Mouse (Mus musculus) embryonic facial prominence, embryonic 11.5 days (tissue): Measurements from ENCODE around the gene Lclat1. TPM values are rescaled to one million over a fixed set of nuclear protein-coding genes. Genes with fewer than 3 reads are reported as not detected.

Experiments used
- ATAC-seq: fragments of 200-750 bp; cut with Nextera tagmentation; replicated peaks from 2 replicates; pipeline ENCODE4 v1.8.0; 2017; ENCODE audit warnings: low read depth; ENCODE audit not compliant: insufficient number of reproducible peaks, low FRiP score, low TSS enrichment
- DNase-seq: peaks from one replicate; pipeline ENCODE4 v3.0.0-alpha.2; 2015; ENCODE audit warnings: low spot score
- H3K27ac ChIP-seq: fragments of 300-500 bp; sonication (generic); replicated peaks from 2 replicates; pipeline ENCODE4 v1.5.1; 2014; ENCODE audit warnings: mild to moderate bottlenecking, low read depth, low read length, control low read depth
- H3K27me3 ChIP-seq: fragments of 300-500 bp; sonication (generic); 2 replicates; pipeline ENCODE4 v1.6.1; 2014; ENCODE audit warnings: mild to moderate bottlenecking, low read length, moderate library complexity, mixed read lengths; ENCODE audit not compliant: control insufficient read depth, insufficient read depth
- H3K36me3 ChIP-seq: fragments of 300-500 bp; sonication (generic); replicated peaks from 2 replicates; pipeline ENCODE4 v1.6.1; 2014; ENCODE audit warnings: low read depth, mild to moderate bottlenecking, low read length, moderate library complexity, mixed read lengths; ENCODE audit not compliant: control insufficient read depth, insufficient read depth
- H3K4me1 ChIP-seq: fragments of 300-500 bp; sonication (generic); 2 replicates; pipeline ENCODE4 v1.6.1; 2014; ENCODE audit warnings: low read length, mixed read lengths; ENCODE audit not compliant: control insufficient read depth, insufficient read depth
- H3K4me2 ChIP-seq: fragments of 300-500 bp; sonication (generic); 2 replicates; pipeline ENCODE4 v1.6.1; 2014; ENCODE audit warnings: low read depth, mild to moderate bottlenecking, control low read depth, low read length, moderate library complexity
- H3K4me3 ChIP-seq: fragments of 300-500 bp; sonication (generic); 2 replicates; pipeline ENCODE4 v1.5.1; 2014; ENCODE audit warnings: low read depth, low read length, control low read depth
- H3K9ac ChIP-seq: fragments of 300-500 bp; sonication (generic); replicated peaks from 2 replicates; pipeline ENCODE4 v1.6.1; 2014; ENCODE audit warnings: mild to moderate bottlenecking, control low read depth, low read length
- H3K9me3 ChIP-seq: fragments of 300-500 bp; sonication (generic); replicated peaks from 2 replicates; pipeline ENCODE4 v1.6.1; 2016; ENCODE audit warnings: mild to moderate bottlenecking, low read length, inconsistent platforms, mixed read lengths; ENCODE audit not compliant: control insufficient read depth
- WGBS: fragments of 180-500 bp; shearing (Covaris S2); extraction: QIAGEN DNeasy Blood & Tissue Kit; methylation state at CpG from one replicate; pipeline ENCODE4 v1.1.7; 2014; 5-methylcytosine and 5-hydroxymethylcytosine counted together
- polyA plus RNA-seq: library from polyadenylated mRNA; unstranded; fragments of >200 nt; fragmentation: Nextera tagmentation; extraction: Ambion mirVana; gene quantifications from 2 replicates; pipeline ENCODE4 v1.2.1, GENCODE M21; 2014

The Lclat1 gene
- polyA plus RNA-seq, 1 experiment from 2014 or later: 19.3 TPM

- Histone ChIP-seq H3K4me1 (no peaks in the 10 kb centered on the region), H3K9me3 (no peaks in the 10 kb centered on the region), H3K27me3 (no peaks in the 10 kb centered on the region), H3K27ac (no peak overlapping the region), H3K4me3 (no peak overlapping the region), H3K9ac (no peak overlapping the region), H3K36me3 (no peaks in the 10 kb centered on the region), H3K4me2 (no peak overlapping the region)
- DNase-seq (no peak), ATAC-seq (no peak)
- 92% methylated on average over 1 of the region's 1 CpGs for WGBS
Observed at GRCm38 (mm10) chr17:73156606-73157005, 48.8 kb downstream of the Lclat1 start.

DNA sequence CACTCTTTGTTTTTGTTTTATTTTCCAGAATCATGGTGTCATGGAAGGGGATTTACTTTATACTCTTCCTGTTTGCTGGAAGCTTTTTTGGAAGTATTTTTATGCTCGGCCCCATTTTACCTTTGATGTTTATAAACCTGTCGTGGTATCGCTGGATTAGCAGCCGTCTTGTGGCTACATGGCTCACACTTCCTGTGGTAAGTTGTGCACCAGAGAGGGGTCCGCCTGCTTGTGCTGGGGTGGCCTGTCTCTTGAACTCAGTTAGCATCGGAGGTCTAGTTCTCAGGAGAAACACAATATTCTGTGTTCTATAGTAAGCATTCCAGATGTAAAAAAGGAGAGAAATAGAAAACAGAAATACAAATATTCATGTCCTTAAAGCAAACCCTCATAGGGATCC is 54.0 kb downstream of the Lclat1 start:
- Histone ChIP-seq H3K27ac (no peak overlapping the region), H3K36me3 (no peaks in the 10 kb centered on the region), H3K4me3 (no peak overlapping the region), H3K4me1 (no peaks in the 10 kb centered on the region), H3K4me2 (no peak overlapping the region), H3K27me3 (no peaks in the 10 kb centered on the region), H3K9me3 (no peaks in the 10 kb centered on the region), H3K9ac (no peak overlapping the region)
- DNase-seq: no peak
- no peak for ATAC-seq
- WGBS: 80% methylated on average over 6 of the region's 6 CpGs

- Histone ChIP-seq H3K4me1 (no peaks in the 10 kb centered on the region), H3K9me3 (no peaks in the 10 kb centered on the region), H3K36me3 (no peaks in the 10 kb centered on the region), H3K27me3 (no peaks in the 10 kb centered on the region), H3K27ac (no peak overlapping the region), H3K9ac (no peak overlapping the region), H3K4me3 (no peak overlapping the region), H3K4me2 (no peak overlapping the region)
- no peak for ATAC-seq
- WGBS: 84% methylated on average over 15 of the region's 15 CpGs
- no peak for DNase-seq
Observed at GRCm38 (mm10) chr17:73162445-73163208, 54.8 kb downstream of the Lclat1 start.

- Histone ChIP-seq H3K4me3 (no peak overlapping the region), H3K9me3 (no peaks in the 10 kb centered on the region), H3K9ac (no peak overlapping the region), H3K27me3 (no peaks in the 10 kb centered on the region), H3K4me2 (no peak overlapping the region), H3K36me3 (no peaks in the 10 kb centered on the region), H3K27ac (no peak overlapping the region), H3K4me1 (no peaks in the 10 kb centered on the region)
- 65% methylated on average over 3 of the region's 3 CpGs for WGBS
- ATAC-seq: no peak
- DNase-seq: no peak
Observed at GRCm38 (mm10) chr17:73163597-73163996, 55.8 kb downstream of the Lclat1 start.

- Histone ChIP-seq H3K9ac (no peak overlapping the region), H3K9me3 (no peaks in the 10 kb centered on the region), H3K27me3 (no peaks in the 10 kb centered on the region), H3K4me2 (no peak overlapping the region), H3K4me1 (no peaks in the 10 kb centered on the region), H3K4me3 (no peak overlapping the region), H3K27ac (no peak overlapping the region), H3K36me3 (no peaks in the 10 kb centered on the region)
- DNase-seq: no peak
- no peak for ATAC-seq
- 90% methylated on average over 2 of the region's 2 CpGs for WGBS
Observed at GRCm38 (mm10) chr17:73164121-73164520, 56.3 kb downstream of the Lclat1 start.

- WGBS: 94% methylated on average over 7 of the region's 7 CpGs
- ATAC-seq: no peak
Observed at GRCm38 (mm10) chr17:73169461-73169860, 61.7 kb downstream of the Lclat1 start.

GRCm38 (mm10) chr17:73170141-73170540 is 62.4 kb downstream of the Lclat1 start:
- DNase-seq: no peak
- Histone ChIP-seq H3K9me3 (no peaks in the 10 kb centered on the region), H3K4me2 (no peak overlapping the region), H3K4me1 (no peaks in the 10 kb centered on the region), H3K27me3 (no peaks in the 10 kb centered on the region), H3K9ac (no peak overlapping the region), H3K36me3 (no peaks in the 10 kb centered on the region), H3K4me3 (no peak overlapping the region), H3K27ac (no peak overlapping the region)
- ATAC-seq: no peak
- WGBS: 87% methylated on average over 5 of the region's 5 CpGs

More at GRCm38 (mm10) chr17:73169461-73169860, 61.7 kb downstream of the Lclat1 start:
- no peak for DNase-seq
- Histone ChIP-seq H3K27ac (no peak overlapping the region), H3K4me1 (no peaks in the 10 kb centered on the region), H3K9ac (no peak overlapping the region), H3K36me3 (no peaks in the 10 kb centered on the region), H3K27me3 (no peaks in the 10 kb centered on the region), H3K9me3 (no peaks in the 10 kb centered on the region), H3K4me3 (no peak overlapping the region), H3K4me2 (no peak overlapping the region)

DNA sequence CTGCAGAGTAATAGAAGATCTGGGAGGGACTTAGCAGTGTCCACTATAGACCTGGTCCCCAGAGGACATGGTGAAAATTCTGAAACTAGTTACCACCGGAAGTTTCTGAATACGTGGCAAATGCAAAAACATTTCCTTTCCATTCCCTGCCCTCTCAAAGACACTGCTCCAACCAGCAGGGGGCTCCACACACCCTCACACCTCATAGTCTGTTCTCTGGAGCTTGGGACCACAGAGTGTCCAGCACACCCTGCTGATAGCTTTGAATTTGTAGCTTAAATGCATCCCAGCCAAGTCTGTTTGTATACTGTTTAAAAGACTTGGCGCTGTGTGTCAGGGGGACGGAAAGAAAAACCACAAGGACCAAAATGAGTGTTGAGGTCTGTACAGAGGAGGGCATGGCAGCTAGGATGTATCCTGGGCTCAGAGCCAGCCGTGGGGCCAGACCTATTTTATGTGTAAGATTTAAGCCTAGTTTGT is 66.3 kb downstream of the Lclat1 start:
- H3K27ac ChIP-seq: no peak overlapping the region
- no peaks in the 10 kb centered on the region for H3K4me1 ChIP-seq
- ATAC-seq: no peak
- no peaks in the 10 kb centered on the region for H3K9me3 ChIP-seq
- WGBS: 73% methylated on average over 5 of the region's 5 CpGs
- no peak overlapping the region for H3K4me2 ChIP-seq
- peak; percentile 35 for DNase-seq
- H3K27me3 ChIP-seq: no peaks in the 10 kb centered on the region
- H3K9ac ChIP-seq: no peak overlapping the region
- H3K36me3 ChIP-seq: no peaks in the 10 kb centered on the region
- H3K4me3 ChIP-seq: no peak overlapping the region
